Mouse (Mus musculus): ENCODE data around the gene Rsbn1.

- TF ChIP-seq POLR2A (IDR thresholded peaks at IDR 0.05; ENCODE audit: borderline replicate concordance, extremely low read depth, low read depth, low read length) (no peak), CTCF (IDR thresholded peaks at IDR 0.05; ENCODE audit: insufficient read depth, low read length) (no peak)
Observed at GRCm38 (mm10) chr3:103960622-103961021, 46.7 kb downstream of the Rsbn1 start.

Data from lung, adult 2 months (tissue).